Mouse (Mus musculus) 3134 (cell line): ENCODE results near the gene S100a5.

ENCODE experiments used
- DNase-seq: peaks from one replicate; pipeline ENCODE4 v3.0.0-alpha.2; 2011; ENCODE audit warnings: low spot score; ENCODE audit not compliant: insufficient read length; ENCODE audit errors: extremely low read depth

The S100a5 gene

DNA sequence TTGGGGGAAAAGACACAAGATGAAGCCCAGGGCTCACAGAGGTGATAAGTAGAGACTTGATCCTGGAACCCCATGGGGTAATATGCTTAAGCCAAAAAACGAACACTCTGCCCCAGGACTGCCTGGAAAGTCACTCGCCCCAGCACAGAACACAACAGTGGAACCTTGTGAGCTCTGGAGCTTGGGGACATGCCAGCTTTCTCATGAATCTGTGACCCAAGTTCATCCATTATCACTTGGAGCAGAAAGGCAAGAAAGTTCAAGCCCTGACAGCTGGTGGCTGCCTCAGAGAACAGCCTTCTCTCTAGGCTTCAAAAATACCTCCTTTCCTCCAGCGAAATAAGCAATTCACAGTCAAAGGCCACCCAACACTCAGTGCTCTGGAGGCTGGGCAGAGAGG, 8.9 kb upstream of the S100a5 start:
- no peak for DNase-seq

DNA sequence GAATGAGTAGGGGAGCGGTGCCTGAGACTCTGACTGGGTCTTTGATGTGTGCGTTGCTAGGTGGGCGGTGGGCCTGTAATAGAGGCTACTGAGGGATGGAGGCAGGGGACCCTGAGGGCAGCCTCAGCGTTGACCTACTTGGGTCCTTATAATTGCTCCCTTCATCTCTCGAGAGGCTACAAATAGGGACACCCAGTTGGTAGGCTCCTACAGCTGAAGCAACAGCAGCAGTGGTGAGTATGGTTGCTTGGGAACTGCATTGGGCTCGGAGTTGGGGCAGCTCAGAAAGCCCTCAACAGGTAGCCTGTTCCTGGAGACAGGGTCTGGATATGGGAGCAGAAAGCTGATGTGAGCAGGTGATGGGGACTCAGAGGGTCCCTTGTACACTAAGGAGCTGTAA, 8.3 kb upstream of the S100a5 start:
- no peak for DNase-seq

DNA sequence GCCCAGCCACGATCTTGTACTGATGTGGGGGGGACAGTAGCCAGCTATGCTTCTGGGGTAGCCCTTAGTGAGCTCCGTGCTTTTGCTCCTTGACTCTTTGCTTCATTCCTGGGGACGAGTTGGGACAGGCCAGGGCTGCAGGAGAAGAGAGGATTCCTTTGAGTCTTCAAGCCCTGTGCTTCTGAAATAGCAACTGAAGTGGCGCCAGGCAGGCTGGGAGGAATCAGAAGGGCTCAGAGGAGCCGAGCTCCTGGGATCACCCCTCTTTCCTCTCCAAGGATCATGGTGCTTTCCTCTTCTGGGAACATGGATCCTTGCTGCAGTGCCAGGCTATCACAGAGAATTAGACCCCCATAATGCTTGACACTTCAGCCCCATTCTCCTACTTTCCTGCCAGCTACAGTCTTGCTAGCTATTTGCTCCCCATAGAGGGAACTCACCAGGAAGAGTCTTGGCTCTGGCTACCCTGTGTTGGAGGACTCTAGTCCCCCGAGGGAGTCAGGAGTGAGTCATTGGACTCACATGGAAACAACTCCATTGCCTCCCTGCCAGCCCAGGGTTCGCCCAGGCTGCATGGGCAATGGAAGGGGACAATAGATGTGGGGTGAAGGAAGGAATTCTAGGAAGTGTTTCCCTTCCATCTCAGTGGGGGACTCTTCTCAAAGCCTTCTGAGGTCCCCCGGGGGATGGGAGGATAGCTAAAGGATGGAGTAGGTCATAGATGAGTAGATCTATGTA, 7.7 kb upstream of the S100a5 start:
- peak; percentile 71 for DNase-seq

DNA sequence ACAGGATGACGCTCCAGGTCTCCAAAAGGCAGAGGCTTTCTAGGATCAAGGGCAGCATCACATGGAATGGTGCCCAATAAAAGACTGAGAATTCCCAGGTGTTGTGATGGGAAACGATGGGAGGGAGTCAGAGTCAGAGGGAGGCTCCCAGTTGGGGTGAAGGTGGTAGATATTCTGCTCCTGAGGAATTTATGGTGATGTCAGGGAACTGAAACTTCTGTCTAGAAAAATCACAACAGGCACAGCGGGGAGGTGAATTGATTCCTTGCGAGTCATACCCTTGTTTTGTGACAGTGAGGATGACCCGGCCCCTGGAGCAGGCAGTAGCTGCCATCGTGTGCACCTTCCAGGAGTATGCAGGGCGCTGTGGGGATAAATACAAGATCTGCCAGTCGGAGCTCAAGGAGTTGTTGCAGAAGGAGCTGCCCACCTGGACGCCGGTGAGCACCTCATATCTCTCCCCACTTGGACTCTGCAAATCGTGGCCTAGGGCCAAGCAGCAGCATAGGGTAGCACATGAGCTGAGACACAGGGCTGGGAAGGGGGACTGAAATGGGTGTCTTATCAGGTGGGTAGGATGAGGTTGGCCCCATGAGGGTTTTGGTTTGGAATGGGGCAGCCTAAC, 6.7 kb upstream of the S100a5 start, which contains the start of gene Gm42674:
Gm42674 (plus strand) TSS at position 419 of the 625 bp plus-strand sequence.
- DNase-seq, result peak; percentile 30

DNA sequence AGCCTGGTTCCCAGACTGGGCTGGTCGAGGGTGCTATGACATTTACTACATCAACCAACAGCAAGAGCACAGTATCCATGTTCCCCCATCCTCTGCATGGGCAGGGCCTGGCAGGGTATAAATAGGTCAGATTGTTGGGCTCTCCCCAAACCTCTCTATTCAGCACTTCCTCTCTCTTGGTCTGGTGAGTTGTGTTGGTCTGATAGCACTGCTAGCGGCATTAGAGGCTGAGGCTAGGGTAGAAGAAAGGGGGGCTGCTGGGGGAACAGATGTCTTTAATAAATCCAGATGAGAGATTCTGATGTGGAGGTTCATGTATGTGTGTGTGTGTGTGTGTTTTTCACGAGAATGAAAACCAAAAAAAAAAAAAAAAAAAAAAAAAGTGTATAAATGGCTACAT, 4.7 kb upstream of the S100a5 start, which contains the start of gene S100a4:
S100a4 (plus strand) TSS at position 149 of the 400 bp plus-strand sequence.
- peak; percentile 83 for DNase-seq

DNA sequence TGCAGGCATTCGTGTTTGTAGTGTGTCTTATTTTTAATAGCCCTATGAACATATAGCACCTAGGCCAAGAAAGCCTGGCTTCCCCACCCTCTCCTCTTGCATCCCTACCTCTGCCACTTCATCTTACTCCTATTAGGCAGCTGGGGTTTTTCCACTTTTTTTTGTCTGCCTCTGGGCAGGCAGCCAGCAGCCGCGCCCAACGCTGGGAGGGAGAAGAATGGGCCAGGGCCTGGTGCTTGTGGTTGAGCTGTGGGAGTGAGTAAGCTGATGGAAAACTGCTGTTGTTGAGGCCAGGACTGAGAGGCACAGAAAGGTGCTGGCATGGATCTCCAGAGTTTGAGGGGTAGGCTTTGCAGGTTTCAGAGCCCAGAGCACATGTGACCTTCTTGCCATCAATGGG, 3.9 kb upstream of the S100a5 start:
- DNase-seq, result peak; percentile 96

DNA sequence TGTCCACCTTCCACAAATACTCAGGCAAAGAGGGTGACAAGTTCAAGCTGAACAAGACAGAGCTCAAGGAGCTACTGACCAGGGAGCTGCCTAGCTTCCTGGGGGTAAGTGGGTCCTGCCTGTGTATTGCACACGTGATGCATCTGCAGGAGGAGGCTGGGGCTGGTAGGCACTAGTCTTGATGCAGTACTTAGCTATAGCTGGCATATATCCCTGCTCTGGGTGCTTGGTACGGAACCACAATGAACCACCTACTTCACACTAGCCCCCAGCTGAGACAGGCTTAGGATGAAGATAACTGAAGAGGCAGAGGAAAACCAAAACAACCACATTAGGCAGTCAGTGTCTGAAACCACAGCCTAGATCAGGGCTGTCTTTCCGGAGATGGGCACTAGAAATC, 3.3 kb upstream of the S100a5 start:
- DNase-seq, result no peak

DNA sequence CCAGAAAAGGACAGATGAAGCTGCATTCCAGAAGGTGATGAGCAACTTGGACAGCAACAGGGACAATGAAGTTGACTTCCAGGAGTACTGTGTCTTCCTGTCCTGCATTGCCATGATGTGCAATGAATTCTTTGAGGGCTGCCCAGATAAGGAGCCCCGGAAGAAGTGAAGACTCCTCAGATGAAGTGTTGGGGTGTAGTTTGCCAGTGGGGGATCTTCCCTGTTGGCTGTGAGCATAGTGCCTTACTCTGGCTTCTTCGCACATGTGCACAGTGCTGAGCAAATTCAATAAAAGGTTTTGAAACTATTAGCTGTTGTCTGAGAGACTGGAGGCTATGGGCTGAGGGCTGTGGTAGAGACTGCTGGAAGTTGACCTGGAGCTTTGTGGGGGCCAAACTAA, 2.6 kb upstream of the S100a5 start:
- no peak for DNase-seq

DNA sequence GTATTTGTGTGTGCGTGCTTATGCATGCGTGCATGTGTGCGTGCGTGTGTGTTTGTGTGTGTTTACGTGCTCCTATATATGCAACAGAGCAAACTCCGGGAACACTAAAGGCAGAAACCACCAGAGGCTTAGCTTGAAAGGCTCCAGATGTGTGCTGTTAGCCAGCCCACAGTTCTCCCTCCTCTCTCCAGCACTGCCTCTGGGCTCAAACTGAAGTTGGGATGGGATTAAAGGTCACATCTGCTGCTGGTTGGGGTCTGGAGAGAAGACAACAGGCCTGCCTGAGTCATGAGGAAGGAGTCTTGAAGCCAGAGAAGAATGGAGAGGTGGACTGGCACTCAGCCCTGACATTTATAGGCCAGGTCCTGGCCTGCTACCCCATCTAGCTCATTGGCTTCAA, 2.1 kb upstream of the S100a5 start:
- peak; percentile 56 for DNase-seq

DNA sequence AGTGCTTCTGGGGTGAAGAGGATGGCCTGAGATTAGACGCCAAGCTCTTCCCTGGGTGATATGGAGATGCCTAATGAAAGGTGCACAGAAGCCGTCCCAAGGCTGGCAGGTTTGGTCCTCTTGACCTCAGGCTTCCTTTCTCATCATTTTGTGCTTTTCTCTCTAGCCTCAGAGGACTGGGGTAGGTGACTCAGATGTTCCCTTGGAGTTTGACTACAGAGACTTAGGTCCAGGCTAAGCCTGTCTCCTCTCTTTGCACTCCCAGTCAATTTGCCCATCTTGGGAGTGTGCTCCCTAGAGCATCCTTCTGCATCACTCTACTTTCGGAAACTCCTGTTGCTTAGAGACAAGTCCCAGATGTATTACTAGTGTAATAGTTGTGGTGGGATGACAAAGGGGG, 962 bp upstream of the S100a5 start:
- DNase-seq, result peak; percentile 41

DNA sequence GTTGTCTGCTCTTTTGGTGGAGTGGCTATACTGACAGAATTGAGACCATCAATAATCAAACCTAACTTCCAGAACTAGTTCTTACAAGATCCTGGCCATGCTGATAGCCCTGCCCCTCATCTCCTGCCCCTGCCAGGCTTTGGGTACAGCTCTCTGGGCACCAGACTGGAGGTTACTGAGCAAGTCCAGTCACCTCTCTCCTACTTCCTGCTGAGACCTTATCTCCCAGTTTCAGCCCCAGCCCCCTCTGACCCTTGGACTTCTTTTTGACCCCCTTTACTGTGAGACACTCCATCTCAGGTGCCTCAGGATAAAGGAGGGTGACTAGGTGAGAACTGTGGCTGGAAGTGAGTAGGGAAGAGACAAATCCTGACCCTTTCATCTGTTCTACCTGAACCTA, 779 bp downstream of the S100a5 start:
- DNase-seq, result no peak

DNA sequence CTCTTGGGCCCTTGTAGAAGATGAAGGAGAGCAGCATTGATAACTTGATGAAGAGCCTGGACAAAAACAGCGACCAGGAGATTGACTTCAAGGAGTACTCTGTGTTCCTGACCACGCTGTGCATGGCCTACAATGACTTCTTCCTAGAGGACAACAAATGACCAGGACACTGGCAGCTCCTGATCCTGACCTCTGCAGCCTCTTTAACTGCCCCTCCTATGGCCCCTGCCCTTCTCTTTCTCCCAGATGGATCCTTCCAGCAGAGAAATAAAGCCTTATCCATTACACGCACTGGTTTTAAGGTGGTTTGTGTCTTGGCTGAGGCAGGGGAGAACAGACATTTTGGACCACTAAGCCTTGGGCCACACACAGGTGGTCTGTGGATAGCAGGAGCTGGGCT, 3.2 kb downstream of the S100a5 start:
- no peak for DNase-seq

DNA sequence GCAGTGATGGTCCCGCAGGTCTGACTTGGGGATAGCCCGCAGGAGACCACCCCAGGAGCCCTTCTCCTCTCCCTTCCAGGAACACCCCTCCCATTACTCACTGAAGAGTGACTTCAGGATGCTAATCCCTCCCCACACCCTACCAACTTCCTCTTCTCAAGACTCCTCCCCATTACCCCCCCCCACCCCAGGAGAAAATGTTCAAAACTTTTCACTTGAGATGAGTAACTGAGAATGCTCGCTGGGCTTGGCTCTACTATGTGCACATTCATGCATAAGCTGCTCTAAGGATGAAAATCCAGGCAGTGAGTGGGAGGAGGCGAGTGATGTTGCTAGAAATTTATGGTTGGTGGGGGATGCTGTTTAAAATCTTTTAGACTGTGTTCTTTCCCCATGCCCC, 3.7 kb downstream of the S100a5 start:
- DNase-seq, result peak; percentile 71

DNA sequence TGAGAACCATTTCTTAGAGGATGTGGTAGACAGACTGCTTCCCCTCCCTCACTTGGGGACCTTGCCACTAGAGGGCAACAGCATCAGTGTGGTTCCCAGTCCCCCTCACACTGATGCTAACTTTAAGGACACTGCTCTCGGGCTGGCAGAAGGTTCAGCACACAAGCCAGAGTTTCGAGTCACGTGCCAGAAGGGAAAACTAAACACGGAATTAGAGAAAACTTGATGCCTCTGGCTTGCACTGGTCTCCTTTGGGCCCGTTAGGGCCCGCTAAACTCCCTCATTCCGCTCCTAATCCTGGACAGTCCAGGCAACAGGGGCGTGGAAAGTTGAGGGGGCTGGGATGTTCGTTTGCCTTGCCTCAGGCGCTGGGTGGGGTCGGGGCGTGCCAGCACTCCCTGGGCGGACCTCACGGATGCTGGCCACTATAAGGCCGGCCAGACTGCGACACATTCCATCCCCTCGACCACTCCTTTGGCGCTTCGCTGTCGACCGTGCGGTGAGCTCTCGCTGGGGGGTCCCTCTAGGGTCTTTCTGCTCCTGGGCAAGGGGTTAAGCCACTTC, 4.5 kb downstream of the S100a5 start, which contains the start of gene S100a6:
S100a6 (plus strand) TSS at position 155 of the 564 bp plus-strand sequence.
- DNase-seq, result peak; percentile 94

DNA sequence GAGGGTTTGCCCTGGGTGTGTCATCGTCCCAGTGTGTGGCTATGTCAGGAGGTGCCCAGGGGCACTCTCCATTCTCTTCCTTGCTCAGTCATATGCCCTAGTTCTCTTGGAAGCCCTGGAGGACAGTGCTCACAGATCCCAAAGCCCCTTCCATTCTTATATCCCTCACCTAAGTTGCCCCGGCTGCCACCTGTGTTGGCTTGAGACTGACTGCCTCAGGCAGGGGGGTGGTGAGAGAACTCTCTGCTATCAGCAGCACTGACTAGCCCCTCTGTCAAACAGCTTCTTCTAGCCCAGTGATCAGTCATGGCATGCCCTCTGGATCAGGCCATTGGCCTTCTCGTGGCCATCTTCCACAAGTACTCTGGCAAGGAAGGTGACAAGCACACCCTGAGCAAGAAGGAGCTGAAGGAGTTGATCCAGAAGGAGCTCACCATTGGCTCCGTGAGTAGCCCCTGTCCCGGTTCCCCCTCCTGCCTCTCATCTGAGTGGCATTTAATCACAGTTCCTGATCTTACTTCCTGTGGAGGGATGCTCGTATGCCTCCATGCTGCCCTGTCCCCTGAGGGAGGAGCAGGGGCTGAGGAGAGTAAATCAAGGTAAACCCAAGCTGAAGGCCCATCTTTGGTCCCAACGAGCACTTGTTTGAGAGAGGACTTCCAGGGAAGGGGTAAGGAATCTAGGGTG, 5.3 kb downstream of the S100a5 start:
- DNase-seq, result no peak

DNA sequence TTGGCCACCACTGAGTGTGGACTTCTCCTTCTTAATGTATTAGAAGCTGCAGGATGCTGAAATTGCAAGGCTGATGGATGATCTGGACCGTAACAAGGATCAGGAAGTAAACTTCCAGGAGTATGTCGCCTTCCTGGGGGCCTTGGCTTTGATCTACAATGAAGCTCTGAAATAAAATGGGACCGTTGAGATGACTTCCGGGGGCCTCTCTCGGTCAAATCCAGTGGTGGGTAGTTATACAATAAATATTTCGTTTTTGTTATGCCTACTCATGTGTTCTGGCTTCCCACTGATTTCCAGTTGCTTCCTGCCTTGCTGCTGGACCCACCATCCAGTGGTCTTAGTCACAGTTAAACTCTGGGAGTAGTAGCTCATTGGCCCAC, 5.8 kb downstream of the S100a5 start:
- no peak for DNase-seq

DNA sequence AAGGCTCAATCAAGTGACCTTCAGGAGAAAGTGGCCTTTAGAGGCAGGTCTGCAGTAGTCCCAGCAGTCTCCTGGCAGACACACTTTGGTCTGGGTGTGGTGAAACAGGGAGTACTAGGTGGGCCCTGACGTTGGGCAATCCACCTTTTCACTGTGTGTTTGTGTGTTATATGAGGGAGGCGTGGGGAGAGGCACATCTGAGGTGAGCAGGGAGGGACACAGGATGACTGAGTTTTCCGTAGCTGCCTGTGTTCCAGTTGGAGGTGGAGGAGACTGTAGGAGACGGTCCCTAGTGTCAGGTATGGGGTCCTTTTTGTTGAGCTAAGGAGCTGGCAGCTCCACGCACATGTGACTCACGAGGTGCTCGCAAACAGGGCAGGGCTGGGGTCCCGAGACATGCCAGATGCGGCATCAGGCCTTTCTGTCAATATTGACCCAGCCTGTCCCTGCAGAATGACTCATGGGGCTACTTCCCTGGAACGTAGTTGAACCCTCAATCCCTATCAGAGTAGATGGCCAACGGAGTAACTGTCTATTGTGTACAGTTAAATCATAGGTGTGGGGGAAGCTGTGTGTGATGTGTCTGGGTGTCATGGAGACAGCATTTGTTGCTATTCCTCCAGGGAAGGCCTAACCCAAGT, 6.4 kb downstream of the S100a5 start:
- DNase-seq, result peak; percentile 64

DNA sequence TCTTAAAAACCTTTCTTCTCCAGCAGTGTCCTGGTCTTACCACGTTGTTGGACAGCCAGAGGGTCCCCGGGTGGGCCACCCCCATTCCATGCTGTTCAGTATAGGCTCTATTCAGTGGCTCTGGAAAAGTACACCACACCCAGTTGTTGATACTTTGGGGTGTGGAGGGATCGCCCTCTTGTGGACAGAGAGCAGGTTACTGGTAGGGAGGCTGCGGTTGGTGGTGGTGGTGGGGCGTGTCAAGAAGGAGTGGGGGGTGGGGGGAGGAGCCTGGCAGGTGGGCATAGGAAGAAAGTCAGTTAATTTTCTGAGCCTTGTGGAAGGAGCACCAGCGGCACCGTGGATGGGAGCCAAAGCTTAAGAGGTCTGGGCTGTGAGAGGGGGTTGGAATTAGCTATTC, 7.1 kb downstream of the S100a5 start:
- peak; percentile 81 for DNase-seq

DNA sequence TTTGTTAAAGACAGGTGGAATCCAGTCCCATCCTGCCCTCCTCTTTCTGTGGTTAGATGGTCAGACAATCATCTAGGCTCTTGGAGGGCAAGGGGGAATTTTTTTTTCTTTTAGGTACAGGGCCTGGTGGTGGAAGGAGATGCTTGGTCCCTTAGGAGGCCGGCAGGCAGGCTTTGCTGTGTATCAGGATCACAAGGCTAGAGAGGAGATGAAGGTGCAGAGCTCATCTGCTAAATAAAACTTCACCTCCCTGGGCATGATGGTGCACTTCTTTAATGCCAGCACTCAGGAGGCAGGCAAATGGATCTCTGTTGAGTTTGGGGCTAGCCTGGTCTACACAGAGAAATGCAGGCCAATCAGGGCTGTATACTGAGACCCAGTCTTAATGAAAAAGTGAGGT, 7.6 kb downstream of the S100a5 start:
- peak; percentile 28 for DNase-seq

DNA sequence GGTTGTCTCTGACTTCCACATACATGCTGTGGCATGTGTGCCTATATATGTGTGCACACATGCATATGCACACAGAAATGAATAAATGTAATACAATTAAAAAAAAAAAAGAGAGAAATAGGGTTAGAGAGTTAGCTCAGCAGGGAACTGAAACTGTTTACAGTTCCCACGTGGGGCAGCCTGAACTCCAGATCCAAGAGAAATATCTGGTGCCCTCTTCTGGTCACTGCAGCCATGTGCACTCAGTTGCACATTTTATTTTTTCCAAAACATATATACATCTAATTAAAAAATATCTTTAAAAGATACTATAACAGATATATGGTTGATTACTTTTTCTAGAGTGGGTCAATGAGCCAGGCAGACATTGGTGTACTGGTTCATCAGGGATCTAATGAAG, 9.3 kb downstream of the S100a5 start:
- no peak for DNase-seq

DNA sequence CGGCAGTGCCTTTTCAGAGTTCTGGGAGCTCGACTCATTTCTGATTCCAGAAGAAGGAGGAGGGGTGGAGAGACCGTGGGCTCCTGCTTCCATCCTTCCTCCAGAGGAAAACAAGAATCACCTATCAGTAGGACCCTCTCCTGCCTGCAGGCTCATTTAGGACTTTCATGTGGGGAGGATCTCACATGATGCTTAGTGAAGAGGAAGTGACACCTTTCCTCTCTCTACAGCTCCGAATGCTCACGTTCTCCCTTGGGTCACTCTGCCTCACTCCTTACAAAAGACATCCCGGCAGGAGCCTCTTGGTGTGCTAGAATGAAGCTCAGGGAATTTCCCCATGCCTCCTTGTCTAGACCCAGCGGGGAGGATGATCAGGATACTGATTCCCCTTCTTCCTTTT, 13.2 kb downstream of the S100a5 start:
- DNase-seq, result no peak
